Mouse (Mus musculus): ENCODE results near the gene Siae.

GRCm38 (mm10) chr9:37560617-37561016 lies 5.1 kb downstream of the Siae start:
- TF ChIP-seq CTCF (IDR thresholded peaks at IDR 0.05; ENCODE audit: extremely low read depth, insufficient read length, insufficient replicate concordance, low read depth, low read length), result no peak
- no peak for TF ChIP-seq POLR2A (IDR thresholded peaks at IDR 0.05; ENCODE audit: low read depth, low read length)
